Mouse (Mus musculus): Measurements from ENCODE around the gene Dpep3. TPM values are rescaled to one million over a fixed set of nuclear protein-coding genes. Genes with fewer than 3 reads are reported as not detected.

Gene Dpep3
- total and polyA plus RNA-seq, 3 experiments, result 0.05 TPM; not detected in 2

- H3K4me3 ChIP-seq (ENCODE audit: low read depth, low read length), result no peak overlapping the region
- H3K9me3 ChIP-seq (replicated peaks), result no peaks in the 10 kb centered on the region
- no peak for TF ChIP-seq POLR2AphosphoS5 (IDR thresholded peaks at IDR 0.05; ENCODE audit: insufficient replicate concordance, low read depth, low read length)
- TF ChIP-seq TAL1 (conservative IDR thresholded peaks at IDR 0.05; ENCODE audit: low read depth, low read length), result no peak
- TF ChIP-seq GATA2 (IDR thresholded peaks at IDR 0.05; ENCODE audit: borderline replicate concordance, low read depth, low read length), result no peak
- TF ChIP-seq CTCF (IDR thresholded peaks at IDR 0.05; ENCODE audit: low read depth, low read length), result no peak
- TF ChIP-seq GATA1 (IDR thresholded peaks at IDR 0.05; ENCODE audit: borderline replicate concordance, low read length), result no peak
- peaks cover 73% of the 10 kb centered on the region for H3K36me3 ChIP-seq (replicated peaks)
- ATAC-seq (ENCODE audit: extremely low read depth, insufficient number of reproducible peaks, low FRiP score, poor library complexity, severe bottlenecking) (no peak), DNase-seq (ENCODE audit: low spot score) (no peak)
- H3K4me1 ChIP-seq (ENCODE audit: insufficient read depth, low read depth, low read length), result peaks cover 40% of the 10 kb centered on the region
- no peaks in the 10 kb centered on the region for H3K27me3 ChIP-seq (ENCODE audit: insufficient read depth, low read length)
Measured at GRCm38 (mm10) chr8:105961536-105961935, 17.7 kb downstream of the Dpep3 start.

DNA sequence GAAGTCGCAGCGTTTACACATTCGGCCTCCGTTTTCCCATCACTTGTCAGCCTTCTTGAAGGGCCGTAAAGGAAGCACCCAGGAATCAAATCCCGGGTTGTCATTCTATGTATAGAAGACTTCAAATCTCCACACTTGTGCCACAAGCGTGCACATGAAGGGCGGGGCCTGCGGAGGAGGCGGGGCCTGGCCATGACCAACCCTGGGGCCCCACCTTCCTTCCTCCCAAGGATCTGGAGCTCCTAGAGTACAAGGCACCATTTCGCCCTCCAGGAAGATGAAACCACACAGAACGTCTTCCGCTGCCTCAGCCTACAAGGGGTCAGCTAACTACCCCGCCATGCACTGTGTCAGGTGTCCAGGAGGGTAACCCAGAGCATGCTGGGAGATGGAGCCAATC, 18.1 kb downstream of the Dpep3 start:
- no peaks in the 10 kb centered on the region for H3K27me3 ChIP-seq (ENCODE audit: insufficient read depth, low read length)
- no peak for ATAC-seq (ENCODE audit: extremely low read depth, insufficient number of reproducible peaks, low FRiP score, poor library complexity, severe bottlenecking)
- H3K36me3 ChIP-seq (replicated peaks), result peaks cover 77% of the 10 kb centered on the region
- peaks cover 36% of the 10 kb centered on the region for H3K4me1 ChIP-seq (ENCODE audit: insufficient read depth, low read depth, low read length)
- H3K4me3 ChIP-seq (ENCODE audit: low read depth, low read length), result no peak overlapping the region
- TF ChIP-seq GATA2 (IDR thresholded peaks at IDR 0.05; ENCODE audit: borderline replicate concordance, low read depth, low read length) (no peak), CTCF (IDR thresholded peaks at IDR 0.05; ENCODE audit: low read depth, low read length) (no peak), TAL1 (conservative IDR thresholded peaks at IDR 0.05; ENCODE audit: low read depth, low read length) (no peak), POLR2AphosphoS5 (IDR thresholded peaks at IDR 0.05; ENCODE audit: insufficient replicate concordance, low read depth, low read length) (no peak), GATA1 (IDR thresholded peaks at IDR 0.05; ENCODE audit: borderline replicate concordance, low read length) (no peak)
- no peak for DNase-seq (ENCODE audit: low spot score)
- no peaks in the 10 kb centered on the region for H3K9me3 ChIP-seq (replicated peaks)

DNA sequence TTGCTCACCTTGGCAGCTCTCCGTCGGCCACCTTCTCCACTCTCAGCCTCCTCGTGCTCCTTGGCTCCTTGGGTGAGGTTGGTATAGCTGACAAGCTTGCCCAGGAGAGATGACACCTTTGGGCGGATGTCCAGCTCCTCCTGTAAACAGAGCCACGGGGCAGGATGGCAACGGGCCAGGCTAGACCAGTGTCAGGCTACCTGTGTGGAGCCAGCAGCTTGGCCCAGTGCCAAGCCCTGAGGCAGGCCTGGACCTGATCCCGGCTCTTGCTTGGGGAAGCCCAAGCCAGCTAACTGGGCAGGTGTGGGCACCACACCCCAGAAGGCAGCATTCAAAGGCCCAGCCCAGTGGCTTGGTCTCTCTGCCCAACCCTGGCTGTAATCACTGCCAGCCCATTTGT, 19.9 kb downstream of the Dpep3 start:
- ATAC-seq (ENCODE audit: extremely low read depth, insufficient number of reproducible peaks, low FRiP score, poor library complexity, severe bottlenecking) (no peak), DNase-seq (ENCODE audit: low spot score) (no peak)
- H3K4me1 ChIP-seq (ENCODE audit: insufficient read depth, low read depth, low read length), result peaks cover 21% of the 10 kb centered on the region
- H3K4me3 ChIP-seq (ENCODE audit: low read depth, low read length), result no peak overlapping the region
- H3K36me3 ChIP-seq (replicated peaks), result peaks cover 86% of the 10 kb centered on the region
- TF ChIP-seq GATA2 (IDR thresholded peaks at IDR 0.05; ENCODE audit: borderline replicate concordance, low read depth, low read length), result no peak
- TF ChIP-seq GATA1 (IDR thresholded peaks at IDR 0.05; ENCODE audit: borderline replicate concordance, low read length), result no peak
- TF ChIP-seq POLR2AphosphoS5 (IDR thresholded peaks at IDR 0.05; ENCODE audit: insufficient replicate concordance, low read depth, low read length), result no peak
- no peak for TF ChIP-seq CTCF (IDR thresholded peaks at IDR 0.05; ENCODE audit: low read depth, low read length)
- TF ChIP-seq TAL1 (conservative IDR thresholded peaks at IDR 0.05; ENCODE audit: low read depth, low read length), result no peak
- H3K9me3 ChIP-seq (replicated peaks), result no peaks in the 10 kb centered on the region
- H3K27me3 ChIP-seq (ENCODE audit: insufficient read depth, low read length), result no peaks in the 10 kb centered on the region

- Histone ChIP-seq H3K9me3 (replicated peaks) (no peaks in the 10 kb centered on the region), H3K36me3 (replicated peaks) (peaks cover 85% of the 10 kb centered on the region)
- TF ChIP-seq POLR2AphosphoS5 (IDR thresholded peaks at IDR 0.05; ENCODE audit: insufficient replicate concordance, low read depth, low read length) (no peak), GATA2 (IDR thresholded peaks at IDR 0.05; ENCODE audit: borderline replicate concordance, low read depth, low read length) (no peak)
Measured at GRCm38 (mm10) chr8:105957813-105958212, 21.4 kb downstream of the Dpep3 start.

DNA sequence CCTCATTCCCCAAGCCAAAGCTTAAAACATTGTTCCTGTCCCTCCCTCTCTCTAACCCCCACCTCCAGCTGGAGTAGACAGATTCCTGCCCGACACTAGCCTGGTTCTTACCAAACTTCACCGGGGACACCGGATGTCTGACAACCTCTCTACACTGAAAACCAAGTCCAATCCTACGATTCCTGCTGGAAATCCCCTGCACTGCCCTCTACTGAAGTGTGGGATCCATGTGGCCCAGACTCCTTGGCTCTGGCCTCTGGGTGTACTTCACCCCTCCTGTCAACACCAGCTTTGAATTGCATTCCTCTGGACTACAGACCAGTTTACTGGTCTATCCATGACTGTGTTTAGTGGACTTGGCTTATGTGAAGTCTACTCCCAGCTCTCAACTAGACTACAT, 22.7 kb downstream of the Dpep3 start:
- TF ChIP-seq GATA1 (IDR thresholded peaks at IDR 0.05; ENCODE audit: borderline replicate concordance, low read length) (no peak), POLR2AphosphoS5 (IDR thresholded peaks at IDR 0.05; ENCODE audit: insufficient replicate concordance, low read depth, low read length) (no peak), TAL1 (conservative IDR thresholded peaks at IDR 0.05; ENCODE audit: low read depth, low read length) (no peak), CTCF (IDR thresholded peaks at IDR 0.05; ENCODE audit: low read depth, low read length) (no peak), GATA2 (IDR thresholded peaks at IDR 0.05; ENCODE audit: borderline replicate concordance, low read depth, low read length) (no peak)
- H3K9me3 ChIP-seq (replicated peaks), result no peaks in the 10 kb centered on the region
- ATAC-seq (ENCODE audit: extremely low read depth, insufficient number of reproducible peaks, low FRiP score, poor library complexity, severe bottlenecking), result no peak
- H3K4me3 ChIP-seq (ENCODE audit: low read depth, low read length), result no peak overlapping the region
- H3K4me1 ChIP-seq (ENCODE audit: insufficient read depth, low read depth, low read length), result peaks cover 5% of the 10 kb centered on the region
- DNase-seq (ENCODE audit: low spot score), result no peak
- peaks cover 85% of the 10 kb centered on the region for H3K36me3 ChIP-seq (replicated peaks)
- H3K27me3 ChIP-seq (ENCODE audit: insufficient read depth, low read length), result no peaks in the 10 kb centered on the region

More at GRCm38 (mm10) chr8:105957813-105958212, 21.4 kb downstream of the Dpep3 start:
- H3K4me3 ChIP-seq (ENCODE audit: low read depth, low read length), result no peak overlapping the region
- H3K27me3 ChIP-seq (ENCODE audit: insufficient read depth, low read length), result no peaks in the 10 kb centered on the region
- no peak for DNase-seq (ENCODE audit: low spot score)
- no peak for ATAC-seq (ENCODE audit: extremely low read depth, insufficient number of reproducible peaks, low FRiP score, poor library complexity, severe bottlenecking)
- H3K4me1 ChIP-seq (ENCODE audit: insufficient read depth, low read depth, low read length), result peaks cover 12% of the 10 kb centered on the region

DNA sequence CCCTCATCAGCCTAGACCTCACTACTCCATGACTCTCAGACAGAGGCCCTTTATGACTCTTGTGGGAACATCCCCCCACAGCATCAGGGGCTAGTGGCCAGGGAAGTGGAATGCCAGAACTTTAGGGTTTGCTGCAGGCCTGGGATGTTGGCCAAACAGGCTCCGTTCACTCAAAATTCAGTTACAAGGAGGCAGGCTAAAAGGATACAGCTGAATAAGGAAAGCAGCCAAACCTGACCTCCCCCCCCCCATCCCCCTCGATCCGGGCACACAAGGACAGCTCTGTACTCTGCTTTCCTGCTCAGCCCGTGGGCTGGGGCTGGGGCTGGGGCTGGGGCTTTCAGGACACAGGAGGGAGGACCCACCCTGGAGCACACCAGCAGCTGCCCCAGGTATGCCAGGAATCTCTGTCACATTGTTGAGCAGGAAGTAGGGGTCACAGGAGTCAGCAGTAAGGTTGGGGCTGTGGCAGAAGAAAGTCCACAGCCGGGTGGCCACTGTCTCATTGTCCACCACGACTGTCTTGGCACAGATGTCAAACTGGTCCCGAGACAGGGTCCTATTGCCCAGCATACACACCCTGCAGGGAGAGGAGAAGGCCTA, 28.1 kb downstream of the Dpep3 start:
- H3K9me3 ChIP-seq (replicated peaks), result no peaks in the 10 kb centered on the region
- no peaks in the 10 kb centered on the region for H3K27me3 ChIP-seq (ENCODE audit: insufficient read depth, low read length)
- no peak overlapping the region for H3K4me3 ChIP-seq (ENCODE audit: low read depth, low read length)
- TF ChIP-seq POLR2AphosphoS5 (IDR thresholded peaks at IDR 0.05; ENCODE audit: insufficient replicate concordance, low read depth, low read length) (no peak), GATA1 (IDR thresholded peaks at IDR 0.05; ENCODE audit: borderline replicate concordance, low read length) (no peak), TAL1 (conservative IDR thresholded peaks at IDR 0.05; ENCODE audit: low read depth, low read length) (no peak), GATA2 (IDR thresholded peaks at IDR 0.05; ENCODE audit: borderline replicate concordance, low read depth, low read length) (no peak), CTCF (IDR thresholded peaks at IDR 0.05; ENCODE audit: low read depth, low read length) (no peak)
- no peak for ATAC-seq (ENCODE audit: extremely low read depth, insufficient number of reproducible peaks, low FRiP score, poor library complexity, severe bottlenecking)
- H3K36me3 ChIP-seq (replicated peaks), result peaks cover 89% of the 10 kb centered on the region
- peaks cover 12% of the 10 kb centered on the region for H3K4me1 ChIP-seq (ENCODE audit: insufficient read depth, low read depth, low read length)
- DNase-seq (ENCODE audit: low spot score), result no peak

Measured in G1E (cell line).